Mouse (Mus musculus): Measurements from ENCODE around the gene Thumpd3. TPM values are rescaled to one million over a fixed set of nuclear protein-coding genes. Genes with fewer than 3 reads are reported as not detected.

Thumpd3 gene
- polyA plus RNA-seq, 1 experiment from 2014 or later, result 24.0 TPM

DNA sequence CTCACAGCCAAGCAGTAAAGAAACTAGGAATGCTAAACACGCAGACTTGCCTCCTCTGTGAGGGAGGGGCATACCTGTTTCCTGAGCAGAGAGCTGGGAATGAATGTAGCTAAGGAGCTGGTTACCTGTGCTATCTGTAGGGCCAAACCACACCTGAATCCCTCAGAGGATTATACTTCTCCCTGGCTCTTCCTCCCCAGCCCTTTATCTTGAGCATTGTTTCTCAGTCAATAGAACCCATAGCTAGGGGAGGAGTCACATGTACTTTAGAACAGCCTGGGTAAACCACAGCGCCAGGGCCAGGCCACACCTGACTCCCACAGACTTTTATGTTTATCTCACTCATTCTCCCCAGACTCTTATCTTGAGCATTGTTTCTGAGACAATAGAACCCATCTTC lies 39.2 kb upstream of the Thumpd3 start:
- H3K27me3 ChIP-seq (replicated peaks; ENCODE audit: insufficient read depth, low read length), result no peaks in the 10 kb centered on the region
- 42% methylated on average over 2 of the region's 2 CpGs for WGBS

DNA sequence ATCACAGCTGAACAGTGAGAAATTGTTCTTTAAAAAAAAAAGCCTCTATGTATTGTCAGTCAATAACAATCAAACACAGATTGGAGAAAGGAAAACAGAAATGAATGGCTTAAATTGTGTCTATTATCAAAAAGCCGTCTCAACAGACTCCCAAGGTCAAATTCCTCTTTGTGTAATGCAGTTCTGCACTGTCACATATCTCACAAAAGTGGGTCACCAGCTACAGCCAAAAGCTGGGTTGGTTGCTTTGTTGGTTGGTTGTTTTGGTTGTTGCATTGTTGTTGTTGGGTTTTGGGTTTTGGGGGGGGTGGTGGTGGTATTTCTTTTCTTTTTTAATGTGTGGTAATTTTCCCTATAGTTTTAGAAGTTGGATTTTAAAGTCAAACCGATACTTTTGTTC lies 34.1 kb upstream of the Thumpd3 start:
- no peak for ATAC-seq
- Histone ChIP-seq H3K4me2 (replicated peaks; ENCODE audit: low read depth, low read length) (no peak overlapping the region), H3K27me3 (replicated peaks; ENCODE audit: insufficient read depth, low read length) (no peaks in the 10 kb centered on the region), H3K36me3 (ENCODE audit: insufficient read depth, low read length) (no peaks in the 10 kb centered on the region), H3K9ac (replicated peaks; ENCODE audit: low read depth) (no peak overlapping the region), H3K4me1 (ENCODE audit: insufficient read depth, low read depth, low read length) (no peaks in the 10 kb centered on the region), H3K27ac (ENCODE audit: low read length) (no peak overlapping the region), H3K9me3 (ENCODE audit: low read length) (no peaks in the 10 kb centered on the region), H3K4me3 (ENCODE audit: low read depth, low read length) (no peak overlapping the region)
- TF ChIP-seq EP300 (IDR thresholded peaks at IDR 0.05), result no peak
- TF ChIP-seq CTCF (IDR thresholded peaks at IDR 0.05), result no peak
- WGBS, result 60% methylated on average over 2 of the region's 2 CpGs
- DNase-seq (ENCODE audit: low spot score), result no peak

More for the DNA sequence above, 39.2 kb upstream of the Thumpd3 start:
- DNase-seq (ENCODE audit: low spot score), result peak; percentile 28
- H3K9ac ChIP-seq (replicated peaks; ENCODE audit: low read depth), result no peak overlapping the region
- H3K36me3 ChIP-seq (ENCODE audit: insufficient read depth, low read length), result no peaks in the 10 kb centered on the region
- H3K4me3 ChIP-seq (ENCODE audit: low read depth, low read length), result no peak overlapping the region
- TF ChIP-seq CTCF (IDR thresholded peaks at IDR 0.05) (no peak), EP300 (IDR thresholded peaks at IDR 0.05) (peak; percentile 39; the same call in 1 of the 2 replicates)
- no peak overlapping the region for H3K27ac ChIP-seq (ENCODE audit: low read length)
- H3K9me3 ChIP-seq (ENCODE audit: low read length), result no peaks in the 10 kb centered on the region
- H3K4me2 ChIP-seq (replicated peaks; ENCODE audit: low read depth, low read length), result no peak overlapping the region
- H3K4me1 ChIP-seq (ENCODE audit: insufficient read depth, low read depth, low read length), result no peaks in the 10 kb centered on the region
- peak; percentile 63 for ATAC-seq

DNA sequence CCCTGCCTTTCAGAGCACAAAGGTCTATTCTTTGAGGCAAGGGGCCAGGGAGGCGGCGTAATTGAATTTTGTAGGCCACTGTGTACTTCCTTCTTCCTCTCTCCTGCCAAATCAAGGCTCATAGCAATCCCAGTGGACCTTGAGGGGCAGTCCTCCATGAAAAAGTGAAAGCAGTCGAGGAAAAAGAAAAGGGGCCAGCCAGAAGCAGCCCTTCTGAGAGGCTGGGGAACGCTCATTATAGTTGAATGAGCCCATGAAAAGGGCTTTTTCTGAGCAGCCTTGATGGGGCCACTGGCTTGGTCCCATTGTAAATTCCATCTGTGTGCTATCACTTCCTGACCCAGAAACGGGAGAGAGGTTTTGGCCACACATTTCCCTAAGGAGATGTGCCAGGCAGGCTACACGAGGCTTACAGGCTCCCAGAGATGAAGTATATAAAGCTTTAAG lies 33.5 kb upstream of the Thumpd3 start:
- Histone ChIP-seq H3K9me3 (ENCODE audit: low read length) (no peaks in the 10 kb centered on the region), H3K27ac (ENCODE audit: low read length) (no peak overlapping the region), H3K4me1 (ENCODE audit: insufficient read depth, low read depth, low read length) (no peaks in the 10 kb centered on the region), H3K9ac (replicated peaks; ENCODE audit: low read depth) (no peak overlapping the region), H3K36me3 (ENCODE audit: insufficient read depth, low read length) (no peaks in the 10 kb centered on the region), H3K27me3 (replicated peaks; ENCODE audit: insufficient read depth, low read length) (no peaks in the 10 kb centered on the region), H3K4me3 (ENCODE audit: low read depth, low read length) (no peak overlapping the region), H3K4me2 (replicated peaks; ENCODE audit: low read depth, low read length) (no peak overlapping the region)
- TF ChIP-seq EP300 (IDR thresholded peaks at IDR 0.05), result no peak
- ATAC-seq (peak; percentile 32), DNase-seq (ENCODE audit: low spot score) (peak; percentile 19)
- WGBS, result 26% methylated on average over 6 of the region's 6 CpGs

DNA sequence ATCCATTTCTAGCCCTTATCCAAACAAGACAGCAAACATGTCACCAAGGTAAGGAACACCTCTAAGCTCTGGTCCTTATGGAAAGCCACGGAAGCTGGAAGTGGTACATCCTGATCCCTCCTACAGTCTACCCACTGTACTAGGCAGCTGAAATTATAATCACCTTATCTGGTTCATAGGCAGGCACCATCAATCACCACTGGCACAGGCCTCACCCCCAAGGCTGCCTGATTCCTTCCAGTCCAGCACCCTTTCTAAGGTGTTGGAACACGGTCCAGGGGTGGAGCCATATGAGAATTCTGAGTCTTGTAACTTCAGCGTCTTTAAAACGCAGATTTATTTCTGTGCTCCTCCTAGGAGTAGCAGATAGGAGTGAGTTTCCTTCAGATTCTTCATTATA lies 32.5 kb upstream of the Thumpd3 start:
- no peak for DNase-seq (ENCODE audit: low spot score)
- no peak overlapping the region for H3K27ac ChIP-seq (ENCODE audit: low read length)
- H3K36me3 ChIP-seq (ENCODE audit: insufficient read depth, low read length), result no peaks in the 10 kb centered on the region
- H3K9ac ChIP-seq (replicated peaks; ENCODE audit: low read depth), result no peak overlapping the region
- no peak for TF ChIP-seq EP300 (IDR thresholded peaks at IDR 0.05)
- no peak for TF ChIP-seq CTCF (IDR thresholded peaks at IDR 0.05)
- no peak overlapping the region for H3K4me3 ChIP-seq (ENCODE audit: low read depth, low read length)
- no peaks in the 10 kb centered on the region for H3K4me1 ChIP-seq (ENCODE audit: insufficient read depth, low read depth, low read length)
- ATAC-seq, result no peak
- no peaks in the 10 kb centered on the region for H3K27me3 ChIP-seq (replicated peaks; ENCODE audit: insufficient read depth, low read length)
- 84% methylated on average over 4 of the region's 4 CpGs for WGBS
- H3K4me2 ChIP-seq (replicated peaks; ENCODE audit: low read depth, low read length), result no peak overlapping the region
- no peaks in the 10 kb centered on the region for H3K9me3 ChIP-seq (ENCODE audit: low read length)

DNA sequence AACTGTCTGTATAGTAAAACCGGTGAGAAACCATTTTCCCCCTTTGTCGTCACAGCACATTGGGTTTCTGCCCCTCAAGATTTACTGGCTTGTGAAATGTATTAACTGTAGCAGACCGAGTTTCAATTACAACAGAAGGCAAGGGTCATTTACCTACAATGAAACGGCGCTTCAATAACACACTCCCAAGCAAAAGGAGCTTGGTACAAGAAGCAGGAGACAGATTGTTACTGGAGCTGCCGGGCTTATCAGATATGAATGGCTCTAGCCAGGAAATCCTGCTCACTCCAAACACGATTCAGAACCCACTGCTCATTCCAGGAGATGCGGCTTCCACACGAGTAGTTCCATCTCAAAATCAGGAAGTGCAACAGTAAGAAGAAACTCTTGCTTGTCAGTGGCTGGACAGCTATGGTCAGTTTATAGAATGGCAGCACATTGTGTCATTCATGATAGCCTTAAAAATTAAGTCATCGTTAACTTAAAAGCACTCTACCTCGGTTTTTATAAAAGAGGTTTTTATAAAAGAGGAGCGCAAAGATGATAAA lies 28.5 kb upstream of the Thumpd3 start:
- ATAC-seq, result no peak

DNA sequence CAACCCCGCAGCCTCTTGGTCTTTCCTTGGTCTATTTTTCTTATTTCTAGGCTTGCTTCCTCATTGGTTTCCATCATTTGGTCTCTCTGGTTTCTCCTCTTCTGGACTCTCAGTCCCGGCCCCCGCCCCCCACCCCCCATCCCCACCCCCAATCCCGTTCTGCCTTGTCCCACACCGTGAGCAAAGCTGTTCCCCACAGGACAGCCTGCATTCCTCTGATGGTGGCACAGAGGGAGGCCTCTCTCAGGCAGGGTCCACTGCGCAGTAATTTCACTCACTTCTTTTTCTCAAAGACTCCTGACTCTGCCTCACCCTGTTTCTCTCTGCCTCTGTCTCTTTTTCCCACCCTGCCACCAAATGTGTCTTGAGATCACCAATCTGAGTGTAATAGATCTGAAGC lies 27.9 kb upstream of the Thumpd3 start:
- TF ChIP-seq CTCF (IDR thresholded peaks at IDR 0.05), result no peak
- no peak for TF ChIP-seq EP300 (IDR thresholded peaks at IDR 0.05)
- Histone ChIP-seq H3K4me1 (ENCODE audit: insufficient read depth, low read depth, low read length) (no peaks in the 10 kb centered on the region), H3K9me3 (ENCODE audit: low read length) (no peaks in the 10 kb centered on the region), H3K4me2 (replicated peaks; ENCODE audit: low read depth, low read length) (no peak overlapping the region), H3K27ac (ENCODE audit: low read length) (no peak overlapping the region), H3K27me3 (replicated peaks; ENCODE audit: insufficient read depth, low read length) (no peaks in the 10 kb centered on the region), H3K36me3 (ENCODE audit: insufficient read depth, low read length) (no peaks in the 10 kb centered on the region), H3K9ac (replicated peaks; ENCODE audit: low read depth) (no peak overlapping the region), H3K4me3 (ENCODE audit: low read depth, low read length) (no peak overlapping the region)
- ATAC-seq (no peak), DNase-seq (ENCODE audit: low spot score) (no peak)
- 33% methylated on average over 6 of the region's 6 CpGs for WGBS

More for the DNA sequence above, 28.5 kb upstream of the Thumpd3 start:
- no peak for DNase-seq (ENCODE audit: low spot score)
- no peak overlapping the region for H3K4me3 ChIP-seq (ENCODE audit: low read depth, low read length)
- no peaks in the 10 kb centered on the region for H3K4me1 ChIP-seq (ENCODE audit: insufficient read depth, low read depth, low read length)
- WGBS, result 34% methylated on average over 12 of the region's 12 CpGs
- H3K4me2 ChIP-seq (replicated peaks; ENCODE audit: low read depth, low read length), result no peak overlapping the region
- no peaks in the 10 kb centered on the region for H3K36me3 ChIP-seq (ENCODE audit: insufficient read depth, low read length)
- H3K27ac ChIP-seq (ENCODE audit: low read length), result no peak overlapping the region
- no peak overlapping the region for H3K9ac ChIP-seq (replicated peaks; ENCODE audit: low read depth)
- H3K9me3 ChIP-seq (ENCODE audit: low read length), result no peaks in the 10 kb centered on the region
- TF ChIP-seq EP300 (IDR thresholded peaks at IDR 0.05) (no peak), CTCF (IDR thresholded peaks at IDR 0.05) (no peak)
- no peaks in the 10 kb centered on the region for H3K27me3 ChIP-seq (replicated peaks; ENCODE audit: insufficient read depth, low read length)

DNA sequence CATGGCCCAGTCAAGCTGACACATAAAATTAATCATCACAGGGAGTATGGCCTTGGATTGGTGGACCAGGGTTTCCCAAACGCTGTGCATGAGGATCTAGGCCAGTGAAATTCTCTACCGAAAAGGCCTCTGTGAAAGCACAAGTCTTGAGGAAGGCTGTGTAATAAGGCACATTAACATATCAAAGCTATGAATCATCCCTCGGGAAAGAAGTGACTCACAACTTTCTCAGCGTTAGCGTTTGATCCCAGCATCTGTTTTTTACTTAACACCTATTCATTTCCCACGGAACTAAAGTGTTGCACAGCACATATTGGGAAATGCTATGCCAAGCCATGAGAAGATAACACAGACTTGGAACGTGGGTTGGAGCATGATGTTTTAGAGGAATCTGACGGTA lies 21.2 kb upstream of the Thumpd3 start:
- WGBS, result 34% methylated on average over 8 of the region's 8 CpGs
- H3K27ac ChIP-seq (ENCODE audit: low read length), result no peak overlapping the region

More for the DNA sequence above, 21.2 kb upstream of the Thumpd3 start:
- H3K9me3 ChIP-seq (ENCODE audit: low read length), result no peaks in the 10 kb centered on the region
- no peaks in the 10 kb centered on the region for H3K4me1 ChIP-seq (ENCODE audit: insufficient read depth, low read depth, low read length)
- H3K27me3 ChIP-seq (replicated peaks; ENCODE audit: insufficient read depth, low read length), result no peaks in the 10 kb centered on the region
- TF ChIP-seq CTCF (IDR thresholded peaks at IDR 0.05) (no peak), EP300 (IDR thresholded peaks at IDR 0.05) (0 out of 2 replicates have a peak, but pooled peaks have one; percentile 30)
- DNase-seq (ENCODE audit: low spot score), result peak; percentile 71
- H3K4me3 ChIP-seq (ENCODE audit: low read depth, low read length), result no peak overlapping the region
- no peak overlapping the region for H3K9ac ChIP-seq (replicated peaks; ENCODE audit: low read depth)
- no peaks in the 10 kb centered on the region for H3K36me3 ChIP-seq (ENCODE audit: insufficient read depth, low read length)
- no peak overlapping the region for H3K4me2 ChIP-seq (replicated peaks; ENCODE audit: low read depth, low read length)
- ATAC-seq, result peak; percentile 65

Measured in lung, postnatal 0 days (tissue).